ENCODE assay signal across 21 mouse cellular contexts in genomic region chr11:94943054-94943453, GRCm38 (mm10). TPM values are rescaled to one million over a fixed set of nuclear protein-coding genes. Genes with fewer than 3 reads are reported as not detected.
DNase-seq lines count a peak whose midpoint lies in the region; ATAC-seq lines count a peak whose summit lies in the region.
"Had no signal": no experiment of that assay in that cellular context is flagged by ENCODE, and none has a peak within 500 bp of the region (broad histone marks: within the 10 kb centered on the region; RNA-seq: fewer than 3 reads in every experiment).

No protein-coding gene starts in this region.

- H3K4me3 ChIP-seq in kidney, embryonic 15.5 days (replicated peaks), result no peak overlapping the region
- no peak overlapping the region for H3K4me3 ChIP-seq in embryonic facial prominence, embryonic 14.5 days (ENCODE audit: low read depth, low read length)
- no peak overlapping the region for H3K4me3 ChIP-seq in liver, embryonic 13.5 days (replicated peaks)
- H3K4me3 ChIP-seq: midbrain, embryonic 15.5 days had no signal

- H3K27me3 ChIP-seq in kidney, embryonic 15.5 days, result peaks cover 17% of the 10 kb centered on the region
- H3K27me3 ChIP-seq in embryonic facial prominence, embryonic 14.5 days (replicated peaks; ENCODE audit: control insufficient read depth, insufficient read depth, low read length), result no peaks in the 10 kb centered on the region
- peaks cover 65% of the 10 kb centered on the region for H3K27me3 ChIP-seq in liver, embryonic 13.5 days

- H3K36me3 ChIP-seq in kidney, embryonic 15.5 days, result peaks cover 76% of the 10 kb centered on the region
- H3K36me3 ChIP-seq in embryonic facial prominence, embryonic 14.5 days (ENCODE audit: control insufficient read depth, insufficient read depth, low read length), result peaks cover 100% of the 10 kb centered on the region
- H3K36me3 ChIP-seq in liver, embryonic 13.5 days, result no peaks in the 10 kb centered on the region
- H3K36me3 ChIP-seq: midbrain, embryonic 15.5 days had no signal

- H3K9me3 ChIP-seq in kidney, embryonic 15.5 days (replicated peaks), result no peaks in the 10 kb centered on the region
- no peaks in the 10 kb centered on the region for H3K9me3 ChIP-seq in embryonic facial prominence, embryonic 14.5 days (ENCODE audit: control insufficient read depth, low read length)
- no peaks in the 10 kb centered on the region for H3K9me3 ChIP-seq in liver, embryonic 13.5 days (replicated peaks)
- H3K9me3 ChIP-seq: midbrain, embryonic 15.5 days had no signal

- peaks cover 16% of the 10 kb centered on the region for H3K4me1 ChIP-seq in kidney, embryonic 15.5 days
- no peaks in the 10 kb centered on the region for H3K4me1 ChIP-seq in embryonic facial prominence, embryonic 14.5 days (ENCODE audit: control insufficient read depth, insufficient read depth, low read length)
- H3K4me1 ChIP-seq in liver, embryonic 13.5 days (replicated peaks), result 0 out of 2 replicates have a peak, but pooled peaks cover 3% of the 10 kb centered on the region
- H3K4me1 ChIP-seq: midbrain, embryonic 15.5 days had no signal

- intact Hi-C loops in gastrocnemius, postnatal 36 days (cut with DNase I), result no loop called here
- intact Hi-C loops in left cerebral cortex, postnatal 10 days (cut with DNase I), result no loop called here

- H3K27ac ChIP-seq in kidney, embryonic 15.5 days, result peak overlapping the region; percentile 70
- peak overlapping the region; percentile 96 for H3K27ac ChIP-seq in embryonic facial prominence, embryonic 14.5 days (replicated peaks; ENCODE audit: low read depth, low read length)
- H3K27ac ChIP-seq in liver, embryonic 13.5 days, result peak overlapping the region; percentile 30; the same call in 1 of the 2 replicates
- H3K27ac ChIP-seq: hindbrain, postnatal 0 days; midbrain, embryonic 15.5 days had no signal

- H3K9ac ChIP-seq in kidney, embryonic 15.5 days, result no peak overlapping the region
- 0 out of 2 replicates have a peak overlapping the region, but pooled peaks have one; percentile 30 for H3K9ac ChIP-seq in embryonic facial prominence, embryonic 14.5 days (ENCODE audit: low read depth, low read length)
- H3K9ac ChIP-seq in liver, embryonic 13.5 days, result no peak overlapping the region
- H3K9ac ChIP-seq: midbrain, embryonic 15.5 days had no signal

- H3K4me2 ChIP-seq in kidney, embryonic 15.5 days, result no peak overlapping the region
- H3K4me2 ChIP-seq in embryonic facial prominence, embryonic 14.5 days (ENCODE audit: low read depth, low read length), result peak overlapping the region; percentile 71; the same call in 1 of the 2 replicates
- H3K4me2 ChIP-seq in liver, embryonic 13.5 days, result no peak overlapping the region
- H3K4me2 ChIP-seq: midbrain, embryonic 15.5 days had no signal

- peak; percentile 27 for DNase-seq in gastrocnemius, postnatal 25 days
- no peak for DNase-seq in gastrocnemius, postnatal 36 days
- no peak for DNase-seq in kidney, adult 11 months
- DNase-seq in embryonic facial prominence, embryonic 14.5 days (ENCODE audit: low spot score), result no peak
- DNase-seq in liver, embryonic 13.5 days, result no peak
- DNase-seq in left cerebral cortex, postnatal 10 days (ENCODE audit: extremely low spot score in 1 of 2, low spot score in 2 of 2), result no peak
- DNase-seq in left cerebral cortex, adult 11 months (ENCODE audit: low spot score), result no peak
- DNase-seq: cerebellum, adult 11 months; layer of hippocampus, adult 9-11 months had no signal

- no peak for ATAC-seq in kidney, embryonic 15.5 days (replicated peaks; ENCODE audit: low FRiP score)
- no peak for ATAC-seq in embryonic facial prominence, embryonic 14.5 days (ENCODE audit: low read depth)
- ATAC-seq in liver, embryonic 13.5 days (ENCODE audit: low read depth), result no peak
- ATAC-seq: forebrain, embryonic 16.5 days; hindbrain, postnatal 0 days; midbrain, embryonic 15.5 days had no signal

- 75% methylated on average over 15 of the region's 15 CpGs for WGBS in kidney, embryonic 15.5 days
- 77% methylated on average over 15 of the region's 15 CpGs for WGBS in embryonic facial prominence, embryonic 14.5 days
- 58% methylated on average over 15 of the region's 15 CpGs for WGBS in liver, embryonic 13.5 days (ENCODE audit: insufficient replicate concordance)

RNA-seq across cellular contexts. Expression of gene Col1a1, which starts 7.0 kb away (rescaled TPM):
- 1,000 to 10,000 TPM; 1,080 to 1,200 TPM for total RNA-seq in gastrocnemius, postnatal 25 days (2021)
- total RNA-seq in gastrocnemius, postnatal 36 days (2021), result 100 to 1,000 TPM; 604 to 803 TPM
- 1,101 and 1,120 TPM in 2 replicates for polyA plus RNA-seq in kidney, embryonic 15.5 days (2015; fragmentation: Nextera tagmentation; extraction: Ambion mirVana)
- polyA plus RNA-seq in embryonic facial prominence, embryonic 14.5 days (2014; fragmentation: Nextera tagmentation; extraction: Ambion mirVana), result 3,653 and 4,731 TPM in 2 replicates
- polyA plus RNA-seq in liver, embryonic 13.5 days (2015; fragmentation: Nextera tagmentation; extraction: Ambion mirVana), result 83.0 and 85.6 TPM in 2 replicates
- 10 to 100 TPM; 53.2 to 64.0 TPM for total RNA-seq in left cerebral cortex, postnatal 10 days (2021)
- total RNA-seq: common myeloid progenitor, adult 5-6 weeks had no signal

RNA-seq across cellular contexts. Expression of gene Hils1, which starts 24.3 kb away (rescaled TPM):
- total RNA-seq in gastrocnemius, postnatal 25 days (2021), result not detected
- total RNA-seq in gastrocnemius, postnatal 36 days (2021), result not detected
- polyA plus RNA-seq in kidney, embryonic 15.5 days (2015; fragmentation: Nextera tagmentation; extraction: Ambion mirVana), result not detected in 2 replicates
- polyA plus RNA-seq in embryonic facial prominence, embryonic 14.5 days (2014; fragmentation: Nextera tagmentation; extraction: Ambion mirVana), result 0.25 and 0.61 TPM in 2 replicates
- polyA plus RNA-seq in liver, embryonic 13.5 days (2015; fragmentation: Nextera tagmentation; extraction: Ambion mirVana), result not detected in 2 replicates
- total RNA-seq in left cerebral cortex, postnatal 10 days (2021), result not detected
- total RNA-seq: common myeloid progenitor, adult 5-6 weeks; ES-E14; gastrocnemius, adult 8-10 months; heart, postnatal 25 days; hindbrain, postnatal 0 days; left cerebral cortex, postnatal 36 days; megakaryocyte, adult 5-6 weeks had no signal
- polyA plus RNA-seq: forebrain, embryonic 16.5 days; hindbrain, postnatal 0 days; lung, adult 2 months; midbrain, embryonic 15.5 days; neural tube, embryonic 11.5 days had no signal

RNA-seq across cellular contexts. Expression of gene Sgca, which starts 33.1 kb away (rescaled TPM):
- total RNA-seq in gastrocnemius, postnatal 25 days (2021), result 100 to 1,000 TPM; 255 to 276 TPM
- total RNA-seq in gastrocnemius, postnatal 36 days (2021), result 100 to 1,000 TPM; 252 to 259 TPM
- polyA plus RNA-seq in kidney, embryonic 15.5 days (2015; fragmentation: Nextera tagmentation; extraction: Ambion mirVana), result 1.2 and 1.7 TPM in 2 replicates
- 18.6 and 19.5 TPM in 2 replicates for polyA plus RNA-seq in embryonic facial prominence, embryonic 14.5 days (2014; fragmentation: Nextera tagmentation; extraction: Ambion mirVana)
- 0.21 and 0.28 TPM in 2 replicates for polyA plus RNA-seq in liver, embryonic 13.5 days (2015; fragmentation: Nextera tagmentation; extraction: Ambion mirVana)
- total RNA-seq in left cerebral cortex, postnatal 10 days (2021), result under 1 TPM in 1 of 2 experiments, not detected in 1; 0.41 TPM
- total RNA-seq: common myeloid progenitor, adult 5-6 weeks; ES-E14; megakaryocyte, adult 5-6 weeks had no signal
- polyA plus RNA-seq: midbrain, embryonic 15.5 days had no signal

RNA-seq across cellular contexts. Expression of gene Ppp1r9b, which starts 47.8 kb away (rescaled TPM):
- total RNA-seq in gastrocnemius, postnatal 25 days (2021), result 10 to 100 TPM; 21.8 to 30.0 TPM
- total RNA-seq in gastrocnemius, postnatal 36 days (2021), result 10 to 100 TPM; 21.9 to 22.0 TPM
- 10.0 and 10.6 TPM in 2 replicates for polyA plus RNA-seq in kidney, embryonic 15.5 days (2015; fragmentation: Nextera tagmentation; extraction: Ambion mirVana)
- 16.0 and 16.1 TPM in 2 replicates for polyA plus RNA-seq in embryonic facial prominence, embryonic 14.5 days (2014; fragmentation: Nextera tagmentation; extraction: Ambion mirVana)
- 10.0 and 10.6 TPM in 2 replicates for polyA plus RNA-seq in liver, embryonic 13.5 days (2015; fragmentation: Nextera tagmentation; extraction: Ambion mirVana)
- 100 to 1,000 TPM; 388 to 414 TPM for total RNA-seq in left cerebral cortex, postnatal 10 days (2021)

Comparison
In these comparisons a context has a peak if more than half of its experiments do, and no peak if none do; other contexts are left out.
1. H3K27ac ChIP-seq: peak in every context shown above with its lines; median percentile 96 in embryonic facial prominence, embryonic 14.5 days; 70 in kidney, embryonic 15.5 days; 30 in liver, embryonic 13.5 days.
2. RNA of gene Col1a1, which starts 7.0 kb away (total RNA-seq): 1,080 to 1,200 TPM in gastrocnemius, postnatal 25 days and 604 to 803 TPM in gastrocnemius, postnatal 36 days; 53.2 to 64.0 TPM in left cerebral cortex, postnatal 10 days; every median in the first group is over 4 times any median in the second.
3. RNA of gene Sgca, which starts 33.1 kb away (total RNA-seq): 255 to 276 TPM in gastrocnemius, postnatal 25 days and 252 to 259 TPM in gastrocnemius, postnatal 36 days; 0.41 TPM in left cerebral cortex, postnatal 10 days; every median in the first group is over 100 times any median in the second.